Mouse (Mus musculus) heart, adult 2 months (tissue): ENCODE data around the gene Iqsec1. TPM values are rescaled to one million over a fixed set of nuclear protein-coding genes. Genes with fewer than 3 reads are reported as not detected.

Experiments used
- DNase-seq, 2 experiments: peaks; one replicate each; pipeline ENCODE4 v3.0.0; 2021
- H3K27ac ChIP-seq: fragments of 200-600 bp; 2 replicates; pipeline ENCODE4 v1.8.1; 2022
- H3K27me3 ChIP-seq: fragments of 200-500 bp; 2 replicates; pipeline ENCODE4 v1.6.1; 2012; ENCODE audit warnings: mild to moderate bottlenecking, low read length, inconsistent platforms, mixed read lengths; ENCODE audit not compliant: control insufficient read depth, insufficient read depth
- H3K36me3 ChIP-seq: fragments of 200-500 bp; 2 replicates; pipeline ENCODE4 v1.6.1; 2012; ENCODE audit warnings: low read length, inconsistent platforms; ENCODE audit not compliant: control insufficient read depth, insufficient read depth
- H3K4me1 ChIP-seq: fragments of 200-500 bp; 2 replicates; pipeline ENCODE4 v1.6.1; 2011; ENCODE audit warnings: low read length; ENCODE audit not compliant: control insufficient read depth, insufficient read depth
- H3K4me3 ChIP-seq: fragments of 200-600 bp; 2 replicates; pipeline ENCODE4 v1.8.1; 2022
- H3K79me2 ChIP-seq: fragments of 200-500 bp; replicated peaks from 2 replicates; pipeline ENCODE4 v1.6.1; 2012; ENCODE audit warnings: mild to moderate bottlenecking, inconsistent platforms, low read length, moderate library complexity, mixed read lengths; ENCODE audit not compliant: control insufficient read depth, insufficient read depth
- H3K9ac ChIP-seq: fragments of 200-500 bp; 2 replicates; pipeline ENCODE4 v1.6.1; 2012; ENCODE audit warnings: low read depth, mild to moderate bottlenecking, control low read depth, inconsistent platforms, low read length, mixed read lengths
- CTCF ChIP-seq: fragments of 200-600 bp; IDR thresholded peaks from 2 replicates; pipeline ENCODE4 v1.8.1; 2022; ENCODE audit warnings: antibody characterized with exemption, mild to moderate bottlenecking, moderate library complexity
- EP300 ChIP-seq: fragments of 200-500 bp; IDR thresholded peaks from 2 replicates; pipeline ENCODE4 v1.6.1; 2011; ENCODE audit warnings: low read depth, low read length, control low read depth; ENCODE audit not compliant: insufficient read depth
- POLR2A ChIP-seq: fragments of 200-500 bp; IDR thresholded peaks from 2 replicates; pipeline ENCODE4 v1.6.1; 2011; ENCODE audit warnings: mild to moderate bottlenecking, low read depth, low read length, control low read depth; ENCODE audit not compliant: insufficient read depth
- WGBS: fragments of 180-500 bp; shearing (Covaris S2); methylation state at CpG from one replicate; pipeline ENCODE4 v1.1.7; 2018; 5-methylcytosine and 5-hydroxymethylcytosine counted together
- intact Hi-C: fragments of 180-260 bp; cut with DNase I; formaldehyde crosslinking; loops from one replicate; pipeline ENCODE4 v1.15.1; 2025
- polyA plus RNA-seq: library from polyadenylated mRNA; depleted of rRNA; stranded (reverse); fragments of >200 nt; gene quantifications from 2 replicates; pipeline ENCODE4 v1.2.3, GENCODE M21; 2012
- total RNA-seq, 2 experiments: library from RNA; stranded (reverse); gene quantifications; 2 replicates each; pipeline ENCODE4 v1.2.3; 2021

Gene Iqsec1
- total and polyA plus RNA-seq, 3 experiments, result 100 to 147 (median 146) TPM

DNA sequence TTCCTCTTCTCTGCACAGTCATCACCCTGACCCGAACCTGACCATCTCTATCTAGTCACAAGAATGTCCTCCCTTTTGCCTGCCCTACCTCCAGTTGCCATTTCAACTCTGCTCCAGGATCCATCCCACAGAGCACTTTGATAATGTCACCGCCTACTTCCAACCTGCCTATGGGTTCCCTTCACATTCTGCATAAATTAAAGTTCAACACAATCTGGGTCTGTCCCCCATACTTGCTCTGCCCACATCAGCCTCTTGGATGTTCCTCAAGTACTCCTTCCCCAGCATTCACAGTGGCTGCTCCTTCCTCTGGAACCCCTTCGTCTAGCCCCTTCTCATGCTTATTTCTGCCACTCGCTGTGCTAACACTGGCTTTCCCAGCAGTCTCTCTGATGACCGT, 74.7 kb downstream of the Iqsec1 start:
- no peaks in the 10 kb centered on the region for H3K79me2 ChIP-seq
- DNase-seq, result no peak
- intact Hi-C loops, result no loop called here
- 89% methylated on average over 5 of the region's 5 CpGs for WGBS
- H3K4me3 ChIP-seq, result no peak overlapping the region
- no peak overlapping the region for H3K27ac ChIP-seq
- TF ChIP-seq POLR2A (no peak), CTCF (no peak)
- no peak overlapping the region for H3K9ac ChIP-seq
- no peaks in the 10 kb centered on the region for H3K27me3 ChIP-seq
- no peaks in the 10 kb centered on the region for H3K36me3 ChIP-seq
- no peaks in the 10 kb centered on the region for H3K4me1 ChIP-seq

DNA sequence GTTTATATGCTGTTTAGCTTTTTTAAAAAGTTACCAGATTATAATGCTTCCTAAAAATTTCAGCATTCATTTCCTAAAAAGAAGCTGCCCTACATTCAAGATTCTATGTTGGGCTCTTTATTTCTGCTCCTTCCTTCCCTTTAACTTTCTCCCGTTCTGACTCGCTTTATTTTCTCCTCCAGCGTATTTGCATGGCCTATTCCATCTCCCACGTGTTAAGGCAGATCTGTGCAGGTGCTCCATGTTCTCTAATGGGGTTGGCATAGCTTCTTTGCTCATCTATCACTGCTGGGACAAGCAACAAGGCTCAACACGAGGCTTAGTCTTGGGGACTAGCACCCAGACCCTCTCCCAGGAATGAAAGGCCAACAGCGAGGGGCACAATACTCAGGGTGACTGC, 75.7 kb downstream of the Iqsec1 start:
- Histone ChIP-seq H3K4me1 (no peaks in the 10 kb centered on the region), H3K9ac (no peak overlapping the region), H3K36me3 (no peaks in the 10 kb centered on the region), H3K4me3 (no peak overlapping the region), H3K27ac (no peak overlapping the region), H3K27me3 (no peaks in the 10 kb centered on the region), H3K79me2 (no peaks in the 10 kb centered on the region)
- 75% methylated on average over 6 of the region's 6 CpGs for WGBS
- DNase-seq, result no peak
- TF ChIP-seq POLR2A (no peak), CTCF (no peak), EP300 (no peak)
- intact Hi-C loops, result no loop called here

DNA sequence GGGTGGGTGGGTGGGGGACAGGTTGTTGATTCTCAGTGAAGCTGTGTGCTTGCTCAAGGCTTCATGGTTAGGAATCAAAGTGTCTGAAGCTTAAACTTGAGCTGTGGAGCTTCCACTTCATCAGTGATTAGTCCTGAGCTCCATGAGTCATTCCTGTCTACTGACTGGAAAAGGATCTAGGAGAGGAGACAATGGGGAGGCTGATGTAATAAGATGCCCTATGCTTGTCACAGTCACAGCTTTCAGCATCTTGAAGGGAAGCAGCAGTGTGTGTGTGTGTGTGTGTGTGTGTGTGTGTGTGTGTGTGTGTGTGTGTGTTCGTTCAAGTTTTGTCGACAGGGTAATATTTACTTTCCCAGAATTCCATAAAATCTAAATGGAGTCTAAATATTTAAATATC, 84.3 kb downstream of the Iqsec1 start:
- Histone ChIP-seq H3K36me3 (no peaks in the 10 kb centered on the region), H3K4me1 (no peaks in the 10 kb centered on the region), H3K27ac (no peak overlapping the region), H3K4me3 (no peak overlapping the region), H3K79me2 (no peaks in the 10 kb centered on the region), H3K27me3 (no peaks in the 10 kb centered on the region), H3K9ac (no peak overlapping the region)
- DNase-seq, result no peak
- TF ChIP-seq POLR2A (no peak), EP300 (no peak), CTCF (no peak)
- 72% methylated on average over 2 of the region's 2 CpGs for WGBS
- intact Hi-C loops, result no loop called here

DNA sequence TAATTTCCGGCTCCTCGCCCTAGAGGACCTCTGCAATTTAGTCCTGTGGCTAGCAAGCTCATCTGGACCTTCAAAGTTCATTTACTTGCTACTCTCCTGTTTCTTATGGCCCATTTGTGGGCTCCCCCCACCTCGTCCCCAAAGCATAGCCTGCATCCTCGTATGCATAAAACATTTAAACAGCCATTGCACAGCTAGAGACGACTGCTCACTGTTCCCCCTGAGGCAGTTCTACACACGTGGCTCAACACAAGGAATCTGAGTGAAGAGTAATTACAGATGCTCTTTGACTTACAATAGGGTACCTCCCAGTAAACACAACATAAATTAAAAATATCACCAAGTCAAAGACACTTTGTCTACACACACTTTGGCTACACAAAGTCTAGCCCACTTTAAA, 88.2 kb downstream of the Iqsec1 start:
- Histone ChIP-seq H3K9ac (no peak overlapping the region), H3K36me3 (no peaks in the 10 kb centered on the region), H3K4me3 (no peak overlapping the region), H3K27me3 (no peaks in the 10 kb centered on the region), H3K27ac (no peak overlapping the region), H3K79me2 (no peaks in the 10 kb centered on the region), H3K4me1 (no peaks in the 10 kb centered on the region; the same call in 1 of the 2 replicates)
- 81% methylated on average over 6 of the region's 6 CpGs for WGBS
- no peak for DNase-seq
- intact Hi-C loops, result no loop called here
- TF ChIP-seq EP300, result no peak

DNA sequence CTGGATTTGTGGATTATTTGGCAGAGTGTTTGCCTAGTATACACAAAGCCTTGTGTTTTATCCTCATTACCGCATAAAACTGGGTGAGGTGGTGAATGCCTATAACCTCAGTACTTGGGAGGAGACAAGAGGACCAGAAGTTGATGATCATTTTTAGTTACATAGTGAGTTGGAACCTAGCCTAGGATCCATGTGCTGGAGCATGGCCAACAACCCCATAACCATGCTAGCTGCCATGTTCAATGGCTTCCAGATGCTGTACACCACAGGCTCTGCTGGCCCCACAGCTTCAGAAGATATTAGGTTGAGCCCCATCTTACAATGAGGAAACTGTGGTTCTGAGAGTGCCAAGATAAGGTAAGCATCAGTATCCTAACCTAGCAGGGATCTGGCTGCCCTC, 89.2 kb downstream of the Iqsec1 start:
- no peak for TF ChIP-seq EP300
- TF ChIP-seq CTCF, result no peak
- no peak for TF ChIP-seq POLR2A
- H3K79me2 ChIP-seq, result no peaks in the 10 kb centered on the region
- H3K9ac ChIP-seq, result no peak overlapping the region
- no peaks in the 10 kb centered on the region; the same call in 1 of the 2 replicates for H3K4me1 ChIP-seq
- intact Hi-C loops, result no loop called here
- no peak for DNase-seq
- no peak overlapping the region for H3K4me3 ChIP-seq
- H3K36me3 ChIP-seq, result no peaks in the 10 kb centered on the region
- no peaks in the 10 kb centered on the region for H3K27me3 ChIP-seq
- H3K27ac ChIP-seq, result no peak overlapping the region
- 83% methylated on average over 1 of the region's 1 CpGs for WGBS

DNA sequence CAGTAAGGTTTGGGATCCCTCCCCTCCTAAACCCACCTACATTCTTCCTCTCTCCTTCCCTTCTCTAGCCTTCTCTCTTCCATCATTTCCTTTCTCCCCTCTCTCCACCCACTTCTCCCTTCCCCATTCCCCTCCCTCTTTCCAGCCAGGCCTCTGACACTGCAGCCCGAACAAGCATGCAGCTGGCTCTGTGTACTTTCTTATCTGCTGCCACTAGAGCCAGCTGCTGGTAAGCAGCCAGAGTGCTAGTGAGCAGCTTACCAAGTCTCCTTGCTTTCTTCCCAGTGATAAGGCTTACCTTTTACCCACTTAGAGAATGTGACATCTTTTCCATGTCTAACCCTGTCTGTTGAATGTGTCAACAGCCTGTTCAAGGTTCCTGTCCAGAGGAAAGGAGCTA, 90.4 kb downstream of the Iqsec1 start:
- intact Hi-C loops, result no loop called here
- peak; percentile 63; the same call in 1 of the 2 replicates for TF ChIP-seq EP300
- no peak for TF ChIP-seq CTCF
- no peak for TF ChIP-seq POLR2A
- H3K36me3 ChIP-seq, result no peaks in the 10 kb centered on the region
- H3K27ac ChIP-seq, result peak overlapping the region; percentile 36
- no peak overlapping the region for H3K4me3 ChIP-seq
- H3K4me1 ChIP-seq, result no peaks in the 10 kb centered on the region; the same call in 1 of the 2 replicates
- H3K9ac ChIP-seq, result no peak overlapping the region
- WGBS, result 0% methylated on average over 1 of the region's 1 CpGs
- H3K27me3 ChIP-seq, result no peaks in the 10 kb centered on the region
- DNase-seq, result peak; percentile 26 to 54
- H3K79me2 ChIP-seq, result no peaks in the 10 kb centered on the region
